Mouse (Mus musculus): ENCODE measurements around the gene Nudt8. TPM values are rescaled to one million over a fixed set of nuclear protein-coding genes. Genes with fewer than 3 reads are reported as not detected.
A peak's percentile ranks its signal among the peaks of the same experiment; 100 is the strongest.
"Not testable (repeated sequence)": the region's sequence is repeated elsewhere in the genome, so short reads cannot be mapped to it uniquely, and the experiment has no call there.

The Nudt8 gene
- polyA plus RNA-seq, 1 experiment, result 0.73 TPM

- H3K27me3 ChIP-seq (ENCODE audit: control insufficient read depth), result no peaks in the 10 kb centered on the region
- H3K4me3 ChIP-seq (replicated peaks), result peak overlapping the region; percentile 53
- H3K36me3 ChIP-seq (ENCODE audit: control insufficient read depth), result no peaks in the 10 kb centered on the region
- TF ChIP-seq TAL1 (IDR thresholded peaks at IDR 0.05; ENCODE audit: low read length), result no peak
- no peak for TF ChIP-seq GATA1 (IDR thresholded peaks at IDR 0.05; ENCODE audit: low read length)
- H3K4me1 ChIP-seq (ENCODE audit: control insufficient read depth), result peaks cover 52% of the 10 kb centered on the region
- peaks cover 5% of the 10 kb centered on the region for H3K9me3 ChIP-seq (ENCODE audit: control insufficient read depth, low read length)
Observed at GRCm38 (mm10) chr19:4047859-4048258, 47.5 kb downstream of the Nudt8 start.

DNA sequence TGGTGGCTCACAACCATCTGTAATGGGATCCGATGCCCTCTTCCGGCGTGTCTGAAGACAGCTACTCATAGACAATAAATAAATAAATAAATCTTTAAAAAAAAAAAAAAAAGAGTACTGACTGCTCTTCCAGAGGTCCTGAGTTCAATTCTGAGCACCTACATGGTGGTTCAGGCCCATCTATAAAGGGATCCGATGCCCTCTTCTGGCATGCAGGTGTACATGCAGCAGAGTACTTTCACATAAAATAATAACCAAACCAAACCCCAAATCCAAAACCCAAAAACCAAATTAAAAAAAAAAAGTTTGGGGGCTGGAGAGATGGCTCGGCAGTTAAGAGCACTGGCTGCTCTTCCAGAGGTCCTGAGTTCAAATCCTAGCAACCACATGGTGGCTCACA lies 48.7 kb downstream of the Nudt8 start:
- H3K9me3 ChIP-seq (ENCODE audit: control insufficient read depth, low read length); H3K4me3 ChIP-seq (replicated peaks); H3K36me3 ChIP-seq (ENCODE audit: control insufficient read depth); H3K27me3 ChIP-seq (ENCODE audit: control insufficient read depth): not testable (repeated sequence)
- H3K4me1 ChIP-seq (ENCODE audit: control insufficient read depth), result peaks cover 44% of the 10 kb centered on the region

GRCm38 (mm10) chr19:4051016-4051415 lies 50.6 kb downstream of the Nudt8 start:
- Histone ChIP-seq H3K27me3 (ENCODE audit: control insufficient read depth) (no peaks in the 10 kb centered on the region), H3K9me3 (ENCODE audit: control insufficient read depth, low read length) (peaks cover 5% of the 10 kb centered on the region), H3K4me1 (ENCODE audit: control insufficient read depth) (peaks cover 39% of the 10 kb centered on the region), H3K36me3 (ENCODE audit: control insufficient read depth) (peaks cover 4% of the 10 kb centered on the region), H3K4me3 (replicated peaks) (no peak overlapping the region)
- TF ChIP-seq GATA1 (IDR thresholded peaks at IDR 0.05; ENCODE audit: low read length) (no peak), TAL1 (IDR thresholded peaks at IDR 0.05; ENCODE audit: low read length) (no peak)

Other genes starting within 250 kb of the Nudt8 start
- gene Kmt5b, start 233.2 kb upstream of the Nudt8 start, polyA plus RNA-seq (2012), result 0.24 and 0.52 TPM in 2 replicates
- gene Chka, start 148.8 kb upstream of the Nudt8 start, polyA plus RNA-seq (2012), result 0.70 and 0.82 TPM in 2 replicates
- 0.96 and 1.2 TPM in 2 replicates for gene Tcirg1, start 93.4 kb upstream of the Nudt8 start, polyA plus RNA-seq (2012)
- 6.4 and 20.4 TPM in 2 replicates for gene Ndufs8, start 87.8 kb upstream of the Nudt8 start, polyA plus RNA-seq (2012)
- gene Aldh3b1, start 70.8 kb upstream of the Nudt8 start, polyA plus RNA-seq (2012), result not detected in 2 replicates
- gene Unc93b1, start 65.4 kb upstream of the Nudt8 start, polyA plus RNA-seq (2012), result 0.65 and 0.77 TPM in 2 replicates
- gene Aldh3b3, start 41.9 kb upstream of the Nudt8 start, polyA plus RNA-seq (2012), result 0.01 TPM in 1 of 2 replicates, not detected in the other
- 0.11 and 0.20 TPM in 2 replicates for gene Aldh3b2, start 28.3 kb upstream of the Nudt8 start, polyA plus RNA-seq (2012)
- gene Acy3, start 14.0 kb upstream of the Nudt8 start, polyA plus RNA-seq (2012), result 0.10 TPM in 1 of 2 replicates, not detected in the other
- not detected in 2 replicates for gene Tbx10, start 7.8 kb upstream of the Nudt8 start, polyA plus RNA-seq (2012)
- 0.05 TPM in 2 replicates for gene Gm49405, start within 50 bp of the Nudt8 start, polyA plus RNA-seq (2012)
- 0.06 and 0.07 TPM in 2 replicates for gene Doc2g, start 2.7 kb downstream of the Nudt8 start, polyA plus RNA-seq (2012)
- 47.7 and 49.2 TPM in 2 replicates for gene Ndufv1, start 12.2 kb downstream of the Nudt8 start, polyA plus RNA-seq (2012)
- gene Gstp1, start 37.4 kb downstream of the Nudt8 start, polyA plus RNA-seq (2012), result 14.9 and 28.9 TPM in 2 replicates
- gene Gstp2, start 45.4 kb downstream of the Nudt8 start, polyA plus RNA-seq (2012), result not detected in 2 replicates
- gene Gstp3, start 59.0 kb downstream of the Nudt8 start, polyA plus RNA-seq (2012), result 1.3 TPM in 2 replicates
- not detected in 2 replicates for gene Cabp2, start 81.0 kb downstream of the Nudt8 start, polyA plus RNA-seq (2012)
- 11.2 and 12.1 TPM in 2 replicates for gene Cdk2ap2, start 96.6 kb downstream of the Nudt8 start, polyA plus RNA-seq (2012)
- gene Pitpnm1, start 99.4 kb downstream of the Nudt8 start, polyA plus RNA-seq (2012), result 0.66 and 0.94 TPM in 2 replicates
- gene Aip, start 125.3 kb downstream of the Nudt8 start, polyA plus RNA-seq (2012), result 23.9 and 25.1 TPM in 2 replicates
- gene Gpr152, start 139.2 kb downstream of the Nudt8 start, polyA plus RNA-seq (2012), result 0.01 TPM in 1 of 2 replicates, not detected in the other
- 0.05 TPM in 2 replicates for gene Cabp4, start 143.5 kb downstream of the Nudt8 start, polyA plus RNA-seq (2012)
- 6.2 and 7.5 TPM in 2 replicates for gene Coro1b, start 148.0 kb downstream of the Nudt8 start, polyA plus RNA-seq (2012)
- 5.6 and 7.7 TPM in 2 replicates for gene Ptprcap, start 153.0 kb downstream of the Nudt8 start, polyA plus RNA-seq (2012)
- 24.5 and 32.5 TPM in 2 replicates for gene Rps6kb2, start 162.8 kb downstream of the Nudt8 start, polyA plus RNA-seq (2012)
- not detected in 2 replicates for gene Carns1, start 174.9 kb downstream of the Nudt8 start, polyA plus RNA-seq (2012)
- gene Tbc1d10c, start 190.7 kb downstream of the Nudt8 start, polyA plus RNA-seq (2012), result 0.18 and 0.22 TPM in 2 replicates
- gene Ppp1ca, start 191.5 kb downstream of the Nudt8 start, polyA plus RNA-seq (2012), result 42.7 and 52.0 TPM in 2 replicates
- 2.6 and 3.9 TPM in 2 replicates for gene Rad9a, start 201.1 kb downstream of the Nudt8 start, polyA plus RNA-seq (2012)
- gene Clcf1, start 213.7 kb downstream of the Nudt8 start, polyA plus RNA-seq (2012), result not detected in 2 replicates
- gene AC109138.7, start 213.8 kb downstream of the Nudt8 start, polyA plus RNA-seq (2012), result 0.22 TPM in 1 of 2 replicates, not detected in the other
- gene Pold4, start 231.3 kb downstream of the Nudt8 start, polyA plus RNA-seq (2012), result 0.49 and 0.74 TPM in 2 replicates